Mouse (Mus musculus) stomach, postnatal 0 days (tissue): ENCODE results near the gene Hist1h2bk. TPM values are rescaled to one million over a fixed set of nuclear protein-coding genes. Genes with fewer than 3 reads are reported as not detected.
"Not testable (repeated sequence)": the region's sequence is repeated elsewhere in the genome, so short reads cannot be mapped to it uniquely, and the experiment has no call there.

Source experiments
- ATAC-seq: fragments of 200-750 bp; cut with Nextera tagmentation; 2 replicates; pipeline ENCODE4 v1.8.0; 2017; ENCODE audit not compliant: low FRiP score, low TSS enrichment
- DNase-seq: peaks from one replicate; pipeline ENCODE4 v3.0.0-alpha.2; 2016; ENCODE audit warnings: low spot score
- H3K27ac ChIP-seq: fragments of 300-500 bp; sonication (generic); replicated peaks from 2 replicates; pipeline ENCODE4 v1.5.1; 2014; ENCODE audit warnings: mild to moderate bottlenecking, control low read depth
- H3K27me3 ChIP-seq: fragments of 300-500 bp; sonication (generic); 2 replicates; pipeline ENCODE4 v1.6.1; 2014; ENCODE audit warnings: low read length; ENCODE audit not compliant: control insufficient read depth, insufficient read depth
- H3K36me3 ChIP-seq: fragments of 300-500 bp; sonication (generic); 2 replicates; pipeline ENCODE4 v1.6.1; 2014; ENCODE audit warnings: low read length, mixed read lengths; ENCODE audit not compliant: control insufficient read depth, insufficient read depth
- H3K4me1 ChIP-seq: fragments of 300-500 bp; sonication (generic); replicated peaks from 2 replicates; pipeline ENCODE4 v1.6.1; 2014; ENCODE audit warnings: antibody characterized with exemption; ENCODE audit not compliant: control insufficient read depth, insufficient read depth
- H3K4me2 ChIP-seq: fragments of 300-500 bp; sonication (generic); replicated peaks from 2 replicates; pipeline ENCODE4 v1.6.1; 2014; ENCODE audit warnings: low read depth, mild to moderate bottlenecking, control low read depth, moderate library complexity
- H3K4me3 ChIP-seq: fragments of 300-500 bp; sonication (generic); 2 replicates; pipeline ENCODE4 v1.5.1; 2014; ENCODE audit warnings: low read depth, low read length, control low read depth
- H3K9ac ChIP-seq: fragments of 300-500 bp; sonication (generic); 2 replicates; pipeline ENCODE4 v1.6.1; 2014; ENCODE audit warnings: mild to moderate bottlenecking, low read length, control low read depth, mixed read lengths
- H3K9me3 ChIP-seq: fragments of 300-500 bp; sonication (generic); 2 replicates; pipeline ENCODE4 v1.6.1; 2016; ENCODE audit warnings: low read length; ENCODE audit not compliant: control insufficient read depth
- CTCF ChIP-seq: IDR thresholded peaks from 2 replicates; pipeline ENCODE4 v1.5.1; 2016; ENCODE audit warnings: antibody characterized with exemption, low read depth, mild to moderate bottlenecking, moderate library complexity
- EP300 ChIP-seq: optimal IDR thresholded peaks from 2 replicates; pipeline ENCODE3; 2016; ENCODE audit warnings: antibody characterized with exemption
- WGBS: fragments of 180-500 bp; shearing (Covaris S2); extraction: QIAGEN DNeasy Blood & Tissue Kit; methylation state at CpG from one replicate; pipeline ENCODE4 v1.1.7; 2014; 5-methylcytosine and 5-hydroxymethylcytosine counted together
- polyA plus RNA-seq: library from polyadenylated mRNA; unstranded; fragments of >200 nt; fragmentation: Nextera tagmentation; extraction: Ambion mirVana; gene quantifications from 2 replicates; pipeline ENCODE4 v1.2.1, GENCODE M21; 2015

Hist1h2bk gene
- polyA plus RNA-seq, 1 experiment from 2014 or later: 0.99 TPM

- Histone ChIP-seq H3K27me3 (no peaks in the 10 kb centered on the region), H3K36me3 (no peaks in the 10 kb centered on the region), H3K27ac (no peak overlapping the region), H3K9ac (no peak overlapping the region), H3K4me1 (0 out of 2 replicates have a peak, but pooled peaks cover 2% of the 10 kb centered on the region), H3K9me3 (no peaks in the 10 kb centered on the region), H3K4me3 (0 out of 2 replicates have a peak overlapping the region, but pooled peaks have one; percentile 35), H3K4me2 (peak overlapping the region; percentile 58)
- ATAC-seq (no peak), DNase-seq (no peak)
- WGBS: 5% methylated on average over 2 of the region's 2 CpGs
- TF ChIP-seq CTCF: no peak
- no peak for TF ChIP-seq EP300
Observed at GRCm38 (mm10) chr13:22039951-22040463, 4.3 kb downstream of the Hist1h2bk start.

DNA sequence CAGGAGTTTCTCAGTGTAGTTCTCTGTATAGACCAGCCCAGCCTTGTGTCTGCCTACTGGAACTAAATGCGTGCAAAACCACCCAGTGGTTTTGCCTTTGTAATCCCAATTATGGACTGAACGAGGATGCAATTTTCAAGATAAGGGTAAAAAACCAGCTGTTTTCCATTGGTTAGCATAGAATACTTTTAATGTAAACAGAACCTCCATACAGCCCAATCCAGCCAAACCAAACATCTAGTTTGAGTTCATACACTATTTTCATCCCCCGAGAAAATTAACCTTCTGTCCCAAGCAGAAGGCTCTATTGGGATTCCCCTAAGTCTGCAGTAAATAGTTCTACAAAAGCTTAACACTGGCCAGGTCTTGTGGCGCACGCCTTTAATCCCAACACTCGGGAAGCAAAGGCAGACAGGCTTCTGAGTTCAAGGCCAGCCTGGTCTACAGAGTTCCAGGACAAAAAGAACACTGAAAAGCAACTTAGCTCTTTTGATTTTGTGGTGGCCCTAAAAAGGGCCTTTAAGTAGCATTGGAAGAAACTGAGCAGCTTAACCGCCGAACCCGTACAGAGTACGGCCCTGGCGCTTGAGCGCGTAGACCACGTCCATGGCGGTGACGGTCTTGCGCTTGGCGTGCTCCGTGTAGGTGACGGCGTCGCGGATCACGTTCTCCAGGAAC, 4.9 kb downstream of the Hist1h2bk start:
- WGBS: 1% methylated on average over 19 of the region's 24 CpGs
- no peak for ATAC-seq
- Histone ChIP-seq H3K9ac (peak overlapping the region; percentile 43), H3K4me1 (0 out of 2 replicates have a peak, but pooled peaks cover 2% of the 10 kb centered on the region), H3K27ac (peak overlapping the region; percentile 78), H3K9me3 (no peaks in the 10 kb centered on the region), H3K27me3 (no peaks in the 10 kb centered on the region), H3K4me3 (peak overlapping the region; percentile 35), H3K36me3 (no peaks in the 10 kb centered on the region), H3K4me2 (peak overlapping the region; percentile 58)
- peak; percentile 30 for DNase-seq
- no peak for TF ChIP-seq CTCF
- TF ChIP-seq EP300: no peak

DNA sequence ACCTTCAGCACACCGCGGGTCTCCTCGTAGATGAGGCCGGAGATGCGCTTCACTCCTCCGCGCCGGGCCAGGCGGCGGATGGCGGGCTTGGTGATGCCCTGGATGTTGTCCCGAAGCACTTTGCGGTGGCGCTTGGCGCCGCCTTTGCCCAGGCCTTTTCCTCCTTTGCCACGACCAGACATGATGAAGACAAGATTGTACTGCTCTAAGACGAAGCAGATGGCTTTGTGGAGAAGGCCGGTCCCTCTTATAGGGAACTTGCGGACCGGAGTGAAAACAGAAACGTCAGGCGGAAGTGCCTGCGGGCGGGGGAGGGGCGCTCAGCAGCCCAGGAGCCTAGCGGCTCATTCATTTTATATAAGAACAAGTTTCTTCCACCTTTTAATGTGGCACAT, 5.5 kb downstream of the Hist1h2bk start, which contains the start of gene Hist1h4i:
Gene Hist1h4i (minus strand): TSS at position 221 of the 395 bp plus-strand sequence.
- ATAC-seq (peak; percentile 76), DNase-seq (peak; percentile 91)
- H3K27me3 ChIP-seq, H3K4me1 ChIP-seq, H3K36me3 ChIP-seq, H3K9me3 ChIP-seq: not testable (repeated sequence)
- Histone ChIP-seq H3K4me2 (peak within 1 kb of the TSS; percentile 58), H3K9ac (peak within 1 kb of the TSS; percentile 43), H3K27ac (peak within 1 kb of the TSS; percentile 78), H3K4me3 (peak within 1 kb of the TSS; percentile 35)
- WGBS: 1% methylated on average over 20 of the region's 27 CpGs
- TF ChIP-seq EP300 (peak; percentile 94), CTCF (0 out of 2 replicates have a peak, but pooled peaks have one; percentile 5)

DNA sequence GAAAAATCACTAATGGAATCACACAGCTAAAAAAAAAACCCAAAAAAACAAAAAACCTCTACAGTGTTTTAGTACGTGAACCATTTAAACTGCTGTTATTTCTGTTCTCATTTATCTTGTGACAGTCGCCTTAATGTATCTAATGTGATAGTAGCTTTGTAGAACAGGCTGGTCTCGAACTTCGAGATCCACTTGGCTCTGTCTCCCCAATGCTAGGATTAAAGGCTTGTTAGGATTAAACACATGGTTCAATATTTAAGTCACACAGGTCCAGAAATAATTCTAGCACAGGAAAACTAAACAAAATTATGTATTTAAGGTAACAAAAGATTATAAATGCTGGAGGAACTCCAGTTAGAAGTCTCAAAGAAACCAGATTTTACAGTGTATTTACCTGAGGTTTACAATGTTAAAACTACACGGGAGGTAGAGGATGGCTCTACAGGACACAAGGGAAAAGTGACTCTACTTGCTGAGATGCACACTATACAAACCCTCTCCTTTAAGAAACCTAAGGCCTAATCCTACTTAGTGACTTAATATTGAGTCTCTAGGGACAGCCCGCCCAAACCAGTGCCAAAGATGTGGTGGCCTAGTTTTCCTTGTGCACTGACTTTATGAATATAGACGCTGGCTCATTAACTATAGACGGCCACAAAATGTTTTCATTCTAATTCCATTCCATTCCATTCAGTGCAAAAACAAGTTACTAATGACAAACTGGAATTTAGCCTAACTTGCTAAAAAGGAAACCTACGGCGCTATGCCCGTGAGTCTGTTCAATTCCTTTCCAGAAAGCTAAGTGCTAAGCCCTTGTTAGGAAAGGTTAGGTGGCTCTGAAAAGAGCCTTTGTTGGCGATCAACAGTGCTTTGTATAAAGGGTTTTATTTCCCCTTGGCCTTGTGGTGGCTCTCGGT, 6.2 kb downstream of the Hist1h2bk start:
- Histone ChIP-seq H3K4me2 (peak overlapping the region; percentile 39), H3K9me3 (no peaks in the 10 kb centered on the region), H3K4me1 (0 out of 2 replicates have a peak, but pooled peaks cover 2% of the 10 kb centered on the region), H3K27ac (peak overlapping the region; percentile 74), H3K4me3 (peak overlapping the region; percentile 8; the same call in 1 of the 2 replicates), H3K9ac (peak overlapping the region; percentile 1; the same call in 1 of the 2 replicates), H3K36me3 (no peaks in the 10 kb centered on the region), H3K27me3 (no peaks in the 10 kb centered on the region)
- DNase-seq: no peak
- ATAC-seq: no peak
- 2% methylated on average over 13 of the region's 13 CpGs for WGBS
- TF ChIP-seq EP300 (peak; percentile 3), CTCF (no peak)

DNA sequence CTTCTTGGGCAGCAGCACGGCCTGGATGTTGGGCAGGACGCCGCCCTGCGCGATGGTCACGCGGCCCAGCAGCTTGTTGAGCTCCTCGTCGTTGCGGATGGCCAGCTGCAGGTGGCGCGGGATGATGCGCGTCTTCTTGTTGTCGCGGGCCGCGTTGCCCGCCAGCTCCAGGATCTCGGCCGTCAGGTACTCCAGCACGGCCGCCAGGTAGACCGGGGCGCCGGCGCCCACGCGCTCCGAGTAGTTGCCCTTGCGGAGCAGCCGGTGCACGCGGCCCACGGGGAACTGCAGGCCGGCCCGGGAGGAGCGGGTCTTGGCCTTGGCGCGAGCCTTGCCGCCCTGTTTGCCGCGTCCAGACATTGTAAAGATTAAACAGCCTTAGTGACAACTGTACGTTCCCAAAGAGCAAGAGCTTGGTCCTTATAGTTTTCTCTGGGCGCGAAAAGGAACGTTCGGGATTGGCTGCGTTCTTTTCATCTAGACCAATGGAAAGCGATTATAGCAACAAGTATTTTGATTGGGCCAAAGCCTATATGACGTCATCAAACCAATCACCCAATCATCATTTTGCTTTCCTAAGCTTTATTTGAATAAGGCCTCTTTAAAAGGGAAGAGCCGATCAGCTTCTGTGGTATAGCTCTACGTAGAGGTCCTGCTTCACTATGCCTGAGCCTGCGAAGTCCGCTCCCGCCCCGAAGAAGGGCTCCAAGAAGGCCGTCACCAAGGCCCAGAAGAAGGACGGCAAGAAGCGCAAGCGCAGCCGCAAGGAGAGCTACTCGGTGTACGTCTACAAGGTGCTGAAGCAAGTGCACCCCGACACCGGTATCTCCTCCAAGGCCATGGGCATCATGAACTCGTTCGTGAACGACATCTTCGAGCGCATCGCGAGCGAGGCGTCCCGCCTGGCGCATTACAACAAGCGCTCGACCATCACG, 7.2 kb downstream of the Hist1h2bk start, which contains the start of the genes Hist1h2ag and Hist1h2bj:
Gene Hist1h2ag (minus strand): TSS at position 377 of the 935 bp plus-strand sequence.
Gene Hist1h2bj (plus strand): TSS at position 647 of the 935 bp plus-strand sequence.
- 0% methylated on average over 33 of the region's 80 CpGs for WGBS
- ATAC-seq: peak; percentile 94
- not testable (repeated sequence) for H3K9me3 ChIP-seq, H3K27me3 ChIP-seq, H3K4me1 ChIP-seq, H3K36me3 ChIP-seq
- peak within 1 kb of the TSS; percentile 41 for H3K9ac ChIP-seq
- peak within 1 kb of the TSS; percentile 78 for H3K27ac ChIP-seq
- peak within 1 kb of the TSS; percentile 52 for H3K4me2 ChIP-seq
- H3K4me3 ChIP-seq: peak within 1 kb of the TSS; percentile 29
- DNase-seq: peak; percentile 80
